Mouse (Mus musculus) gastrocnemius, postnatal 14 days (tissue): ENCODE data around the gene Scgb1b27. TPM values are rescaled to one million over a fixed set of nuclear protein-coding genes. Genes with fewer than 3 reads are reported as not detected.
"Not testable (repeated sequence)": the region's sequence is repeated elsewhere in the genome, so short reads cannot be mapped to it uniquely, and the experiment has no call there.

Experiments
- DNase-seq: peaks from one replicate; pipeline ENCODE4 v3.0.0; 2021; ENCODE audit warnings: mixed read lengths
- intact Hi-C: fragments of 180-260 bp; cut with DNase I; formaldehyde crosslinking; loops from one replicate; pipeline ENCODE4 v1.15.1; 2025; ENCODE audit warnings: low total_unique reads
- long read RNA-seq, 2 experiments: library from polyadenylated mRNA; stranded (forward); transcript quantifications; one replicate each; pipeline ENCODE4 v2.0.0; 2021
- total RNA-seq, 2 experiments: library from RNA; stranded (reverse); gene quantifications; 2 replicates each; pipeline ENCODE4 v1.2.3; 2021

Scgb1b27 gene
- not detected for total RNA-seq
- long read RNA-seq, experiment 1 = 0 reads
- long read RNA-seq, experiment 2 = 0 reads

- DNase-seq, intact Hi-C loops: not testable (repeated sequence)
Observed at GRCm38 (mm10) chr7:34021183-34021582, at the start of gene Scgb1b27. Gene Scgb1b27, plus strand, starts transcription at chr7:34021483.

GRCm38 (mm10) chr7:33982281-33982680 lies 39.0 kb upstream of the Scgb1b27 start:
- intact Hi-C loops, DNase-seq: not testable (repeated sequence)

GRCm38 (mm10) chr7:34013842-34014241 lies 7.4 kb upstream of the Scgb1b27 start, which contains the start of gene Scgb2b27:
Gene Scgb2b27, minus strand, starts transcription at chr7:34013942.
- intact Hi-C loops = no loop called here
- DNase-seq = no peak

- DNase-seq = no peak
- intact Hi-C loops = no loop called here
Observed at GRCm38 (mm10) chr7:34025641-34026040, 4.4 kb downstream of the Scgb1b27 start.

GRCm38 (mm10) chr7:34027202-34027601 lies 5.9 kb downstream of the Scgb1b27 start:
- intact Hi-C loops, DNase-seq: not testable (repeated sequence)

- intact Hi-C loops = no loop called here
- DNase-seq = no peak
Observed at GRCm38 (mm10) chr7:34030026-34030425, 8.7 kb downstream of the Scgb1b27 start.

- intact Hi-C loops, DNase-seq: not testable (repeated sequence)
Observed at GRCm38 (mm10) chr7:34034579-34034978, 13.3 kb downstream of the Scgb1b27 start.

GRCm38 (mm10) chr7:34036076-34036815 lies 15.0 kb downstream of the Scgb1b27 start:
- intact Hi-C loops, DNase-seq: not testable (repeated sequence)

- DNase-seq, intact Hi-C loops: not testable (repeated sequence)
Observed at GRCm38 (mm10) chr7:34068132-34068531, 46.8 kb downstream of the Scgb1b27 start.

Other genes with a start within 250 kb of the Scgb1b27 start
- gene Scgb2b26, start 76.4 kb upstream of the Scgb1b27 start, total RNA-seq = not detected
- not detected for gene Scgb2b27, start 7.5 kb upstream of the Scgb1b27 start, total RNA-seq
- gene Scgb1b30, start 73.9 kb downstream of the Scgb1b27 start, total RNA-seq = not detected
- gene Wtip, start 111.8 kb downstream of the Scgb1b27 start, total RNA-seq = 1 to 10 TPM; 7.0 to 7.3 TPM
- gene Uba2, start 148.1 kb downstream of the Scgb1b27 start, total RNA-seq = 10 to 100 TPM; 36.4 to 44.3 TPM
- 10 to 100 TPM; 17.1 to 17.6 TPM for gene Pdcd2l, start 175.2 kb downstream of the Scgb1b27 start, total RNA-seq
- gene Gpi1, start 208.9 kb downstream of the Scgb1b27 start, total RNA-seq = 1,000 to 10,000 TPM; 1,010 to 1,102 TPM
- gene Gm6096, start 229.6 kb downstream of the Scgb1b27 start, total RNA-seq = not detected